Mouse (Mus musculus): ENCODE results near the gene Dpf2. TPM values are rescaled to one million over a fixed set of nuclear protein-coding genes. Genes with fewer than 3 reads are reported as not detected.
A peak's percentile ranks its signal among the peaks of the same experiment; 100 is the strongest.

The Dpf2 gene
- polyA plus RNA-seq, 1 experiment from 2014 or later: 47.0 TPM

DNA sequence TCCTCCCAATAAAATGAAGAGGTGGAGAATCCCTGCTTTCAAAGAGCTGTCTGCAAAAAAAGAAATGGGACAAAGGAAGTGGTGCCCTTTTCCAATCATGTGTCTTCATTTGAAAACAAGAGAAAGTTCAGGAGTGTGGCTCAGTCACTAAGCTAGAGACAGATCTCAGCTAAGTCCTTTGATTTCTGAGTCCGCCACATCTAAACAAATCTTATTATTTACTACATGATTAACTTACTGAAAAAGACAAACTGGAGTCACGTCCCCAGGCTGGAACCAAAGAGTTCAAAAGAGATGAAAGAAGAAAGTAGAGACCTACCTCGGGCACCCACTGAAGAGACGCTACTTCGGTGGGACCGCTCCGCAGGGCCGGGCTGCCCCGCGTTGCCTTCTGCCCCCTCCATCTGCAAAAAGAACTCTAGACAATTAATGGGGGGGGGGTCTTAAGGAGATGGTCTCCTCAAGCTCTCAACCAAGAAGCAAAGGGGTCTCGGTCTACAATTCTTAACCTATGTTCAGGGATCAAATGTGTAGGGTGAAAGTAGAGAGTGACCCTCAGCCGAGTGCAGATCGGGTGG is 38.3 kb downstream of the Dpf2 start:
- TF ChIP-seq EP300 (optimal IDR thresholded peaks at IDR 0.05) (no peak), CTCF (IDR thresholded peaks at IDR 0.05; ENCODE audit: low read depth) (no peak)
- ATAC-seq (ENCODE audit: low FRiP score, low TSS enrichment) (no peak), DNase-seq (ENCODE audit: low spot score) (no peak)
- H3K9ac ChIP-seq (ENCODE audit: low read length): peak overlapping the region; percentile 84
- H3K9me3 ChIP-seq (ENCODE audit: control insufficient read depth, low read length): no peaks in the 10 kb centered on the region
- no peaks in the 10 kb centered on the region for H3K27me3 ChIP-seq (ENCODE audit: control insufficient read depth, insufficient read depth, low read length)
- H3K4me2 ChIP-seq (replicated peaks; ENCODE audit: low read depth): peak overlapping the region; percentile 93
- no peaks in the 10 kb centered on the region; the same call in 1 of the 2 replicates for H3K36me3 ChIP-seq (ENCODE audit: control insufficient read depth, insufficient read depth, low read length)
- peak overlapping the region; percentile 76 for H3K4me3 ChIP-seq (ENCODE audit: low read depth, low read length)
- H3K27ac ChIP-seq (replicated peaks): peak overlapping the region; percentile 73
- 7% methylated on average over 13 of the region's 13 CpGs for WGBS
- no peaks in the 10 kb centered on the region; the same call in 1 of the 2 replicates for H3K4me1 ChIP-seq (replicated peaks; ENCODE audit: control insufficient read depth, insufficient read depth)

DNA sequence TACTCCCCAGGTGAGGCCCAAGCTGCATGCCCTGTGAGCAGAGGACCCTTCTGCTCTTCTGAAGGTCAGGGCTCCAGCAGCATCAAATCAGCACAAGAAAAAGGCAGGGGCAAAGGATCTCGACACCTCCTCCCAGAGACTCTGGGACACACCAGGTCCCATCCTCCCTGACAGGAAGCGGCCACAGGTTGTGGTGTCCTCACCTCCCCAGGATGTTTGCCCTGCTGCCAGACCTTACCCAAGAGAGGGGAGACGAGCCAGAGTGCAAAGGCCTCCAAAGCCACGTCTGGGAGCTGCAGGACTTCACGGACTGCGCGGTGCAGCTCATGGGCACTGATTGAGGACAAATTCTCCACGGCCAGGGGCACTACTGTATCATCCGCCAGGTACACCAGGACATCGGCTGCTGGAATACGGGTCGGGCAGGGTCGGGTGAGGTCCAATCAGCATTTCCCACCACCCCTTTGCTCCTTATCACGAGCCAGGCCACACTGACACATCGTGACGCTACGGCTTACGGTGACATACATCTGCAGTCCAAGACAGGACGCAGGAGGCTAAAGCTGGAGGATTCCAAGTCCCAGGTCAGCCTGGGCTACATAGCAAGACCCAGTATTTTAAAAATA is 39.8 kb downstream of the Dpf2 start:
- WGBS: 83% methylated on average over 19 of the region's 19 CpGs
- no peaks in the 10 kb centered on the region for H3K27me3 ChIP-seq (ENCODE audit: control insufficient read depth, insufficient read depth, low read length)
- TF ChIP-seq CTCF (IDR thresholded peaks at IDR 0.05; ENCODE audit: low read depth) (no peak), EP300 (optimal IDR thresholded peaks at IDR 0.05) (no peak)
- H3K36me3 ChIP-seq (ENCODE audit: control insufficient read depth, insufficient read depth, low read length): no peaks in the 10 kb centered on the region; the same call in 1 of the 2 replicates
- DNase-seq (ENCODE audit: low spot score): no peak
- H3K27ac ChIP-seq (replicated peaks): no peak overlapping the region
- H3K4me2 ChIP-seq (replicated peaks; ENCODE audit: low read depth): no peak overlapping the region
- no peak overlapping the region for H3K9ac ChIP-seq (ENCODE audit: low read length)
- no peak overlapping the region for H3K4me3 ChIP-seq (ENCODE audit: low read depth, low read length)
- no peak for ATAC-seq (ENCODE audit: low FRiP score, low TSS enrichment)
- H3K4me1 ChIP-seq (replicated peaks; ENCODE audit: control insufficient read depth, insufficient read depth): no peaks in the 10 kb centered on the region; the same call in 1 of the 2 replicates
- H3K9me3 ChIP-seq (ENCODE audit: control insufficient read depth, low read length): no peaks in the 10 kb centered on the region

DNA sequence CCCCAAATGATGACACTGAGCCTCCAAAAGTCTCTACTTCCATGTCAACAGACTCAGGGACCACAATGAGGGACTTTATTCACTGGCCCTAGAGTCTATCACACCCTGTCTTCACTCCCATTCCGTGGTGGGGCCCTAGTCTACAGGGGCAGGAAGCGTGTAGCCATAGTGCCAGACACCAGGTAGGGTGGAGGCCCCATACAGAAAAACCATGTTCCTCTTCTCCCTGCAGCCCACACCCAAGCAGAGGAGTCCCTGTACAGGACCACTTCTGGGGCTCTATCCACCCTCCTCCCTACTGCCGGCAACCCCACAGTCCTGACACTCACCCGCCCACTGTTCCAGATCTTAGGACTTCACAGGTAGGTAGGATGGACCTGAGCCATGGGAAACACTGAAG is 40.3 kb downstream of the Dpf2 start:
- no peak for TF ChIP-seq CTCF (IDR thresholded peaks at IDR 0.05; ENCODE audit: low read depth)
- no peak for TF ChIP-seq EP300 (optimal IDR thresholded peaks at IDR 0.05)
- Histone ChIP-seq H3K36me3 (ENCODE audit: control insufficient read depth, insufficient read depth, low read length) (no peaks in the 10 kb centered on the region; the same call in 1 of the 2 replicates), H3K4me2 (replicated peaks; ENCODE audit: low read depth) (no peak overlapping the region), H3K4me3 (ENCODE audit: low read depth, low read length) (no peak overlapping the region), H3K27me3 (ENCODE audit: control insufficient read depth, insufficient read depth, low read length) (no peaks in the 10 kb centered on the region), H3K9me3 (ENCODE audit: control insufficient read depth, low read length) (no peaks in the 10 kb centered on the region), H3K27ac (replicated peaks) (no peak overlapping the region), H3K4me1 (replicated peaks; ENCODE audit: control insufficient read depth, insufficient read depth) (no peaks in the 10 kb centered on the region; the same call in 1 of the 2 replicates), H3K9ac (ENCODE audit: low read length) (no peak overlapping the region)
- WGBS: 84% methylated on average over 4 of the region's 4 CpGs
- DNase-seq (ENCODE audit: low spot score): no peak
- ATAC-seq (ENCODE audit: low FRiP score, low TSS enrichment): no peak

DNA sequence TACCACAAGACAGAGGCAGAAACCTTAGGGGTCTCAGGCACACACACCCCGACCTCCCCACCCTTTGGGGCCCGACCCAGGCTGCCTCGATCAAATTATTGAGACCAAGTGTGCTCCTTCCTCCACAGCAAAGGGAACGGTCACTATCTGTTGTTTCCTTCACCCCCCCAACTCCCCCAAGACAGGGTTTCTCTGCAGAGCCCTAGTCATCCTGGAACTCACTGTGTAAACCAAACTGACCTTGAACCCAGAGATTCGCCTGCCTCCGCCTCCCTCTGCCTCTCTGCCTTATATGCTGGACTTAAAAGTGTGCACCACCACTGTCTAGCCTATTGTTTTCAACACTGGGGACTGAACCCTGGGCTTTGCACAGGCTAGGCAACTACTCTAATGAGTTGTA is 41.1 kb downstream of the Dpf2 start:
- DNase-seq (ENCODE audit: low spot score): no peak
- TF ChIP-seq CTCF (IDR thresholded peaks at IDR 0.05; ENCODE audit: low read depth) (no peak), EP300 (optimal IDR thresholded peaks at IDR 0.05) (no peak)
- H3K27me3 ChIP-seq (ENCODE audit: control insufficient read depth, insufficient read depth, low read length): no peaks in the 10 kb centered on the region
- H3K9me3 ChIP-seq (ENCODE audit: control insufficient read depth, low read length): no peaks in the 10 kb centered on the region
- no peak overlapping the region for H3K4me3 ChIP-seq (ENCODE audit: low read depth, low read length)
- no peak for ATAC-seq (ENCODE audit: low FRiP score, low TSS enrichment)
- H3K4me2 ChIP-seq (replicated peaks; ENCODE audit: low read depth): no peak overlapping the region
- 0 out of 2 replicates have a peak overlapping the region, but pooled peaks have one; percentile 27 for H3K9ac ChIP-seq (ENCODE audit: low read length)
- no peaks in the 10 kb centered on the region; the same call in 1 of the 2 replicates for H3K4me1 ChIP-seq (replicated peaks; ENCODE audit: control insufficient read depth, insufficient read depth)
- H3K36me3 ChIP-seq (ENCODE audit: control insufficient read depth, insufficient read depth, low read length): no peaks in the 10 kb centered on the region; the same call in 1 of the 2 replicates
- WGBS: 44% methylated on average over 6 of the region's 6 CpGs
- H3K27ac ChIP-seq (replicated peaks): peak overlapping the region; percentile 58

DNA sequence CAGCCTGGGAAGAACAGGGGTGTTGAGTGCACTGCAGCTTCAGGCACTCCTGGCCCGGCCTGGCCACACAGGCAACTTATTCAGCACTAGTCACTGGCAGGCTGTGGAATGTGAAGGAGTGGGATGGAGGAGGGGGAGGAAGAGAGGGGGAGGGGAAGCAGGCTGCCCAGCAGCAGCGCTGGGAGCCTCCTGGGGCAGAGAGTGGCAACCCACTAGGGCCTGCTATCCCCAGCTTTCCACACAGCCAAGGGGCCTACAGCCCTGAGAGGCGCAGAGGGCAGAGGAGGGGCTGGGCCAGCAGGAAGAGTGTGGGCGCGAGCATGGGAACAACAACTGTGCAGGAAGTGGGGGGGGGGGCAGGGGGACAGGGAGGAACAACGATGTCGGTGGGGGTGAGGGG is 41.5 kb downstream of the Dpf2 start:
- H3K4me3 ChIP-seq (ENCODE audit: low read depth, low read length): no peak overlapping the region
- H3K36me3 ChIP-seq (ENCODE audit: control insufficient read depth, insufficient read depth, low read length): no peaks in the 10 kb centered on the region; the same call in 1 of the 2 replicates
- TF ChIP-seq EP300 (optimal IDR thresholded peaks at IDR 0.05) (no peak), CTCF (IDR thresholded peaks at IDR 0.05; ENCODE audit: low read depth) (no peak)
- 0 out of 2 replicates have a peak, but pooled peaks have one; percentile 7 for ATAC-seq (ENCODE audit: low FRiP score, low TSS enrichment)
- no peak overlapping the region for H3K4me2 ChIP-seq (replicated peaks; ENCODE audit: low read depth)
- DNase-seq (ENCODE audit: low spot score): no peak
- WGBS: 30% methylated on average over 7 of the region's 7 CpGs
- no peaks in the 10 kb centered on the region for H3K9me3 ChIP-seq (ENCODE audit: control insufficient read depth, low read length)
- no peaks in the 10 kb centered on the region; the same call in 1 of the 2 replicates for H3K4me1 ChIP-seq (replicated peaks; ENCODE audit: control insufficient read depth, insufficient read depth)
- peak overlapping the region; percentile 27; the same call in 1 of the 2 replicates for H3K9ac ChIP-seq (ENCODE audit: low read length)
- peak overlapping the region; percentile 58 for H3K27ac ChIP-seq (replicated peaks)
- H3K27me3 ChIP-seq (ENCODE audit: control insufficient read depth, insufficient read depth, low read length): no peaks in the 10 kb centered on the region

DNA sequence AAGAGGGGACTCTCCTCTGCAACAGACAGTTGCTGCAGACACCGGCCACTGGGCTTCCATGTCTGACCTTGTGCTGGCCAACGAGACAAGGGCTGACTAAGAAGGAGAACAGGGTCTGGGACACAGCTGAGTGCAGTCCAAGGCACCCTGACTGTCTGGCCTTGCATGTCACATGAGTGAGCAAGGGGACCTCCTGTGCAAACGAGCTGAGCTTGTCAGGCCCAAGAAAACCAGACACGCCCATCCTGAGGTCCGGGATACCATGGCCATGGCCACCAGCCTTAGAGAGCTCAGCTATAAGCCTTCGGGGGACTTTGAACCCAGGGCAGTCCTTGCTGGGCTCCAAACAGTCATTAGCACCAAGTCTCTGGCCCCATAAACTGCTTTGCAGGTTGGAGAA is 44.7 kb downstream of the Dpf2 start:
- Histone ChIP-seq H3K4me1 (replicated peaks; ENCODE audit: control insufficient read depth, insufficient read depth) (no peaks in the 10 kb centered on the region), H3K36me3 (ENCODE audit: control insufficient read depth, insufficient read depth, low read length) (peaks cover 3% of the 10 kb centered on the region), H3K9ac (ENCODE audit: low read length) (no peak overlapping the region), H3K4me3 (ENCODE audit: low read depth, low read length) (no peak overlapping the region), H3K9me3 (ENCODE audit: control insufficient read depth, low read length) (no peaks in the 10 kb centered on the region), H3K27ac (replicated peaks) (no peak overlapping the region), H3K27me3 (ENCODE audit: control insufficient read depth, insufficient read depth, low read length) (no peaks in the 10 kb centered on the region), H3K4me2 (replicated peaks; ENCODE audit: low read depth) (no peak overlapping the region)
- ATAC-seq (ENCODE audit: low FRiP score, low TSS enrichment) (no peak), DNase-seq (ENCODE audit: low spot score) (no peak)
- WGBS: 69% methylated on average over 6 of the region's 6 CpGs
- TF ChIP-seq EP300 (optimal IDR thresholded peaks at IDR 0.05): no peak
- no peak for TF ChIP-seq CTCF (IDR thresholded peaks at IDR 0.05; ENCODE audit: low read depth)

Data from stomach, postnatal 0 days (tissue).